Mouse (Mus musculus) intestine, embryonic 15.5 days (tissue): ENCODE results near the gene Gria3. TPM values are rescaled to one million over a fixed set of nuclear protein-coding genes. Genes with fewer than 3 reads are reported as not detected.
A peak's percentile ranks its signal among the peaks of the same experiment; 100 is the strongest.

ENCODE experiments used
- ATAC-seq: fragments of 200-750 bp; cut with Nextera tagmentation; 2 replicates; pipeline ENCODE4 v1.8.0; 2017; ENCODE audit warnings: moderate TSS enrichment, moderate library complexity
- H3K27ac ChIP-seq: fragments of 300-500 bp; sonication (generic); 2 replicates; pipeline ENCODE4 v1.5.1; 2015; ENCODE audit warnings: mild to moderate bottlenecking, inconsistent platforms
- H3K27me3 ChIP-seq: fragments of 300-500 bp; sonication (generic); replicated peaks from 2 replicates; pipeline ENCODE4 v1.6.1; 2015; ENCODE audit warnings: inconsistent platforms
- H3K36me3 ChIP-seq: fragments of 300-500 bp; sonication (generic); 2 replicates; pipeline ENCODE4 v1.6.1; 2015; ENCODE audit warnings: inconsistent platforms
- H3K4me1 ChIP-seq: fragments of 300-500 bp; sonication (generic); replicated peaks from 2 replicates; pipeline ENCODE4 v1.6.1; 2015; ENCODE audit warnings: inconsistent platforms
- H3K4me2 ChIP-seq: fragments of 300-500 bp; sonication (generic); replicated peaks from 2 replicates; pipeline ENCODE4 v1.6.1; 2015; ENCODE audit warnings: mild to moderate bottlenecking, inconsistent platforms
- H3K4me3 ChIP-seq: fragments of 300-500 bp; sonication (generic); replicated peaks from 2 replicates; pipeline ENCODE4 v1.5.1; 2015; ENCODE audit warnings: inconsistent platforms
- H3K9ac ChIP-seq: fragments of 300-500 bp; sonication (generic); 2 replicates; pipeline ENCODE4 v1.6.1; 2015; ENCODE audit warnings: inconsistent platforms
- H3K9me3 ChIP-seq: fragments of 300-500 bp; sonication (generic); 2 replicates; pipeline ENCODE4 v1.6.1; 2016; ENCODE audit warnings: inconsistent platforms
- WGBS: fragments of 180-500 bp; shearing (Covaris S2); methylation state at CpG from one replicate; pipeline ENCODE4 v1.1.7; 2015; 5-methylcytosine and 5-hydroxymethylcytosine counted together
- polyA plus RNA-seq: library from polyadenylated mRNA; unstranded; fragments of >200 nt; fragmentation: Nextera tagmentation; extraction: Ambion mirVana; gene quantifications from 2 replicates; pipeline ENCODE4 v1.2.1, GENCODE M21; 2015

Gene Gria3
- polyA plus RNA-seq, 1 experiment from 2014 or later = 7.3 TPM

GRCm38 (mm10) chrX:41587692-41588091, 187.0 kb downstream of the Gria3 start:
- Histone ChIP-seq H3K4me2 (no peak overlapping the region), H3K9me3 (no peaks in the 10 kb centered on the region), H3K27ac (no peak overlapping the region), H3K9ac (no peak overlapping the region), H3K4me1 (no peaks in the 10 kb centered on the region), H3K36me3 (no peaks in the 10 kb centered on the region), H3K4me3 (no peak overlapping the region), H3K27me3 (no peaks in the 10 kb centered on the region)
- WGBS = 94% methylated on average over 3 of the region's 3 CpGs
- no peak for ATAC-seq

- Histone ChIP-seq H3K4me1 (no peaks in the 10 kb centered on the region), H3K4me3 (no peak overlapping the region), H3K4me2 (no peak overlapping the region), H3K27ac (no peak overlapping the region), H3K9me3 (no peaks in the 10 kb centered on the region), H3K27me3 (no peaks in the 10 kb centered on the region), H3K36me3 (no peaks in the 10 kb centered on the region), H3K9ac (no peak overlapping the region)
- WGBS = 81% methylated on average over 1 of the region's 1 CpGs
- ATAC-seq = no peak
Observed at GRCm38 (mm10) chrX:41607181-41607580, 206.5 kb downstream of the Gria3 start.

DNA sequence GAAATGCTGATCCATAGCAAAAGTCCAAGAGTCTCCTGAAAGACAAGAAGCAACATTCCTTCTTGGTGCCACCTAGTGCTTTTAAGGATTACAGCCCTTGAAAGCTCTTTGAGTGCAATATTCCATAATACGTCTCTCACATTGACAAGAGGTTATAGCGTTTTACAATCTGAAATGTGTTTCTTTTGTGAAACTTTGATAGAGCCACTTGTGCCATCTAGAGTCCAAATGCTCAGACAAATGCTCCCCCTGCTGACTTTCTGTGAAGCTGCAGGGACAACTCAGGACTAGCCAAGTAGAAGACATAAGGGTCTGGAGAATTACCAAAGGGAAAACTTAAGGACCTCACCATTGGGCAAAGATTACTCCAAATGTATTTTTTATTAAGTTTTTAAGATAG, 214.3 kb downstream of the Gria3 start:
- no peaks in the 10 kb centered on the region for H3K36me3 ChIP-seq
- 33% methylated on average over 2 of the region's 2 CpGs for WGBS
- H3K4me2 ChIP-seq = no peak overlapping the region
- H3K27ac ChIP-seq = no peak overlapping the region
- H3K27me3 ChIP-seq = no peaks in the 10 kb centered on the region
- no peaks in the 10 kb centered on the region for H3K4me1 ChIP-seq
- H3K9ac ChIP-seq = no peak overlapping the region
- ATAC-seq = no peak
- no peak overlapping the region for H3K4me3 ChIP-seq
- no peaks in the 10 kb centered on the region for H3K9me3 ChIP-seq

DNA sequence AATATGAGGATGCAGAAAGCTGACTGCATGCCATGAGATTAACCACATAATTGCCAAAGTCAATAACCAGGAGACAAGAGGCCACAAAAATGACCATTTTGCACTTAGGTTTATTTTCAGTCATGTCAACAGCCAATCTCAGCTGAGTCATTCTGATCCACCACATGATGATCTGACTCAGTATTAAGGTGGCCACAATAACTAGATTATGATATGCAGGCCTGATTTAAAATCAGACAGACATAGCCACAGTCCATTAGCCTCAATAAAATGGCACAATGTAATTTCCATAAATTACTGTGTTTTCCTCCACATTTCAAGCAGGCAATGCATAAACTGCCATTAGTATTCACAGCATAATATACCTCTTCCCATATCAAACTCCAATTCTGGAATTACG, 216.3 kb downstream of the Gria3 start:
- H3K9ac ChIP-seq = no peak overlapping the region
- H3K4me1 ChIP-seq = no peaks in the 10 kb centered on the region
- ATAC-seq = no peak
- WGBS = 84% methylated on average over 1 of the region's 1 CpGs
- H3K36me3 ChIP-seq = no peaks in the 10 kb centered on the region
- H3K4me3 ChIP-seq = no peak overlapping the region
- H3K27ac ChIP-seq = no peak overlapping the region
- no peak overlapping the region for H3K4me2 ChIP-seq
- H3K9me3 ChIP-seq = no peaks in the 10 kb centered on the region
- no peaks in the 10 kb centered on the region for H3K27me3 ChIP-seq

DNA sequence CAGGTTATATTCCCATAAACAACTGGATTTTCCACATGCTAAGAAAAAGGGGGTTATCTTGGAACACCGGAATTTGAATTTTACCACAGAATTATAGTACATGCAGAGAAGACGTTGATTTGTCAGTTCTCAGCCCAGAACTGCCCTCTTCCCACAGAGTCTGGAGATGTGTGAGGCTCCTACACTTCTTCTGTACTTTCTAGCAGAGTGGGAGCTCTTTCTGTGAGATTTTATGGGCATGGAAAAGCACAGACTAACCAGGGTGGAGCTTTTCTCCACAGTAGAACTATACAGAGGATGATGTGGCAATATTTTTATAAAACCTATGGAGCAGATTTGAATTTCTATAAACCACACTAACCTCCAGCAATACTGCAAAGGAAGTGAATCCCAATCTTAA, 217.7 kb downstream of the Gria3 start:
- Histone ChIP-seq H3K4me1 (no peaks in the 10 kb centered on the region), H3K27me3 (no peaks in the 10 kb centered on the region), H3K4me2 (no peak overlapping the region), H3K27ac (no peak overlapping the region), H3K36me3 (no peaks in the 10 kb centered on the region), H3K9ac (no peak overlapping the region), H3K4me3 (no peak overlapping the region), H3K9me3 (no peaks in the 10 kb centered on the region)
- ATAC-seq = no peak
- 91% methylated on average over 2 of the region's 2 CpGs for WGBS

- Histone ChIP-seq H3K27me3 (no peaks in the 10 kb centered on the region), H3K4me2 (no peak overlapping the region), H3K27ac (no peak overlapping the region), H3K9me3 (no peaks in the 10 kb centered on the region), H3K4me1 (no peaks in the 10 kb centered on the region), H3K9ac (no peak overlapping the region), H3K4me3 (no peak overlapping the region), H3K36me3 (no peaks in the 10 kb centered on the region)
- ATAC-seq = no peak
- 72% methylated on average over 4 of the region's 4 CpGs for WGBS
Observed at GRCm38 (mm10) chrX:41633576-41633975, 232.9 kb downstream of the Gria3 start.

- no peak overlapping the region for H3K4me3 ChIP-seq
- H3K9ac ChIP-seq = no peak overlapping the region
- H3K36me3 ChIP-seq = no peaks in the 10 kb centered on the region
- WGBS = 39% methylated on average over 2 of the region's 2 CpGs
- no peaks in the 10 kb centered on the region for H3K27me3 ChIP-seq
- H3K9me3 ChIP-seq = no peaks in the 10 kb centered on the region
- H3K4me2 ChIP-seq = no peak overlapping the region
- no peak overlapping the region for H3K27ac ChIP-seq
- no peaks in the 10 kb centered on the region for H3K4me1 ChIP-seq
- no peak for ATAC-seq
Observed at GRCm38 (mm10) chrX:41644954-41645353, 244.3 kb downstream of the Gria3 start.

- Histone ChIP-seq H3K4me2 (no peak overlapping the region), H3K9me3 (no peaks in the 10 kb centered on the region), H3K36me3 (no peaks in the 10 kb centered on the region), H3K9ac (no peak overlapping the region), H3K27me3 (no peaks in the 10 kb centered on the region), H3K27ac (no peak overlapping the region), H3K4me1 (no peaks in the 10 kb centered on the region), H3K4me3 (no peak overlapping the region)
- no peak for ATAC-seq
- WGBS = 59% methylated on average over 4 of the region's 4 CpGs
Observed at GRCm38 (mm10) chrX:41657791-41658190, 257.1 kb downstream of the Gria3 start.

GRCm38 (mm10) chrX:41688869-41689268, 288.2 kb downstream of the Gria3 start:
- Histone ChIP-seq H3K36me3 (no peaks in the 10 kb centered on the region), H3K4me2 (no peak overlapping the region), H3K4me3 (no peak overlapping the region), H3K9me3 (no peaks in the 10 kb centered on the region), H3K27me3 (no peaks in the 10 kb centered on the region), H3K4me1 (no peaks in the 10 kb centered on the region), H3K9ac (no peak overlapping the region), H3K27ac (no peak overlapping the region)
- WGBS = 51% methylated on average over 2 of the region's 2 CpGs
- ATAC-seq = no peak

- H3K4me2 ChIP-seq = no peak overlapping the region
- no peaks in the 10 kb centered on the region for H3K36me3 ChIP-seq
- H3K27ac ChIP-seq = no peak overlapping the region
- H3K9ac ChIP-seq = no peak overlapping the region
- no peaks in the 10 kb centered on the region for H3K4me1 ChIP-seq
- H3K9me3 ChIP-seq = no peaks in the 10 kb centered on the region
- H3K27me3 ChIP-seq = no peaks in the 10 kb centered on the region
- WGBS = 18% methylated on average over 1 of the region's 1 CpGs
- H3K4me3 ChIP-seq = no peak overlapping the region
- peak; percentile 82 for ATAC-seq
Observed at GRCm38 (mm10) chrX:41692076-41692475, 291.4 kb downstream of the Gria3 start.
